Mouse (Mus musculus) hindbrain, embryonic 10.5 days (tissue): ENCODE results near the gene Osm. TPM values are rescaled to one million over a fixed set of nuclear protein-coding genes. Genes with fewer than 3 reads are reported as not detected.

Experiments
- DNase-seq: peaks from one replicate; pipeline ENCODE4 v3.0.0-alpha.2; 2017; ENCODE audit warnings: low spot score
- H3K27ac ChIP-seq: fragments of 300-500 bp; sonication (generic); 2 replicates; pipeline ENCODE4 v1.5.1; 2016; ENCODE audit warnings: mild to moderate bottlenecking, moderate library complexity
- H3K27me3 ChIP-seq: fragments of 300-500 bp; sonication (generic); 2 replicates; pipeline ENCODE4 v1.6.1; 2016; ENCODE audit warnings: mild to moderate bottlenecking; ENCODE audit not compliant: poor library complexity, insufficient read depth, severe bottlenecking
- H3K36me3 ChIP-seq: fragments of 300-500 bp; sonication (generic); 2 replicates; pipeline ENCODE4 v1.6.1; 2016; ENCODE audit warnings: mild to moderate bottlenecking, moderate library complexity
- H3K4me1 ChIP-seq: fragments of 300-500 bp; sonication (generic); replicated peaks from 2 replicates; pipeline ENCODE4 v1.6.1; 2016; ENCODE audit warnings: mild to moderate bottlenecking
- H3K4me3 ChIP-seq: fragments of 300-500 bp; sonication (generic); 2 replicates; pipeline ENCODE4 v1.5.1; 2016; ENCODE audit warnings: mild to moderate bottlenecking, moderate library complexity
- H3K9me3 ChIP-seq: fragments of 300-500 bp; sonication (generic); 2 replicates; pipeline ENCODE4 v1.6.1; 2016; ENCODE audit warnings: mild to moderate bottlenecking, moderate library complexity
- WGBS: fragments of 180-500 bp; shearing (Covaris S2); methylation state at CpG from one replicate; pipeline ENCODE4 v1.1.7; 2016; 5-methylcytosine and 5-hydroxymethylcytosine counted together
- polyA plus RNA-seq: library from polyadenylated mRNA; unstranded; fragments of >200 nt; fragmentation: Nextera tagmentation; extraction: Ambion mirVana; gene quantifications from 2 replicates; pipeline ENCODE4 v1.2.1, GENCODE M21; 2016

Gene Osm
- polyA plus RNA-seq, 1 experiment from 2014 or later: 0.09 TPM

GRCm38 (mm10) chr11:4218637-4219036, 17.6 kb upstream of the Osm start:
- Histone ChIP-seq H3K9me3 (no peaks in the 10 kb centered on the region), H3K4me3 (peak overlapping the region; percentile 63), H3K36me3 (peaks cover 21% of the 10 kb centered on the region), H3K27ac (peak overlapping the region; percentile 72; the same call in 1 of the 2 replicates), H3K27me3 (peaks cover 31% of the 10 kb centered on the region), H3K4me1 (peaks cover 28% of the 10 kb centered on the region)
- 6% methylated on average over 6 of the region's 6 CpGs for WGBS
- DNase-seq: no peak

GRCm38 (mm10) chr11:4219317-4219751, 16.9 kb upstream of the Osm start:
- Histone ChIP-seq H3K27me3 (peaks cover 31% of the 10 kb centered on the region), H3K9me3 (no peaks in the 10 kb centered on the region), H3K4me3 (no peak overlapping the region), H3K4me1 (peaks cover 28% of the 10 kb centered on the region), H3K27ac (no peak overlapping the region), H3K36me3 (peaks cover 14% of the 10 kb centered on the region)
- DNase-seq: peak; percentile 46
- WGBS: 9% methylated on average over 2 of the region's 2 CpGs

GRCm38 (mm10) chr11:4219908-4220307, 16.3 kb upstream of the Osm start:
- 62% methylated on average over 9 of the region's 9 CpGs for WGBS
- no peaks in the 10 kb centered on the region for H3K9me3 ChIP-seq
- DNase-seq: no peak
- H3K36me3 ChIP-seq: peaks cover 9% of the 10 kb centered on the region
- H3K4me3 ChIP-seq: no peak overlapping the region
- peaks cover 28% of the 10 kb centered on the region for H3K4me1 ChIP-seq
- no peak overlapping the region for H3K27ac ChIP-seq
- peaks cover 31% of the 10 kb centered on the region for H3K27me3 ChIP-seq

GRCm38 (mm10) chr11:4220443-4221400, 15.5 kb upstream of the Osm start:
- Histone ChIP-seq H3K36me3 (peaks cover under 1% of the 10 kb centered on the region; the same call in 1 of the 2 replicates), H3K27ac (peak overlapping the region; percentile 56), H3K9me3 (no peaks in the 10 kb centered on the region), H3K27me3 (peaks cover 31% of the 10 kb centered on the region), H3K4me1 (peaks cover 28% of the 10 kb centered on the region), H3K4me3 (no peak overlapping the region; the same call in 1 of the 2 replicates)
- WGBS: 45% methylated on average over 28 of the region's 28 CpGs
- DNase-seq: peak; percentile 66

GRCm38 (mm10) chr11:4222046-4222950, 13.9 kb upstream of the Osm start:
- no peak for DNase-seq
- Histone ChIP-seq H3K4me1 (peaks cover 28% of the 10 kb centered on the region), H3K27me3 (peaks cover 31% of the 10 kb centered on the region), H3K36me3 (no peaks in the 10 kb centered on the region), H3K4me3 (no peak overlapping the region), H3K9me3 (no peaks in the 10 kb centered on the region), H3K27ac (no peak overlapping the region)
- 80% methylated on average over 17 of the region's 17 CpGs for WGBS

- peaks cover 18% of the 10 kb centered on the region for H3K27me3 ChIP-seq
- 32% methylated on average over 7 of the region's 7 CpGs for WGBS
- H3K4me1 ChIP-seq: peaks cover 22% of the 10 kb centered on the region
- H3K27ac ChIP-seq: peak overlapping the region; percentile 45
- no peak overlapping the region for H3K4me3 ChIP-seq
- no peaks in the 10 kb centered on the region for H3K9me3 ChIP-seq
- DNase-seq: no peak
- H3K36me3 ChIP-seq: no peaks in the 10 kb centered on the region
Measured at GRCm38 (mm10) chr11:4223393-4224188, 12.6 kb upstream of the Osm start.

- WGBS: 39% methylated on average over 2 of the region's 2 CpGs
- H3K4me1 ChIP-seq: peaks cover 21% of the 10 kb centered on the region
- no peak for DNase-seq
- H3K9me3 ChIP-seq: no peaks in the 10 kb centered on the region
- no peak overlapping the region for H3K4me3 ChIP-seq
- H3K36me3 ChIP-seq: no peaks in the 10 kb centered on the region
- no peak overlapping the region for H3K27ac ChIP-seq
- H3K27me3 ChIP-seq: peaks cover 12% of the 10 kb centered on the region
Measured at GRCm38 (mm10) chr11:4224223-4224622, 12.0 kb upstream of the Osm start.

- Histone ChIP-seq H3K4me1 (peaks cover 13% of the 10 kb centered on the region), H3K9me3 (no peaks in the 10 kb centered on the region), H3K36me3 (no peaks in the 10 kb centered on the region), H3K27me3 (no peaks in the 10 kb centered on the region), H3K4me3 (no peak overlapping the region), H3K27ac (no peak overlapping the region)
- DNase-seq: no peak
- 83% methylated on average over 5 of the region's 5 CpGs for WGBS
Measured at GRCm38 (mm10) chr11:4226569-4227325, 9.5 kb upstream of the Osm start.

- no peaks in the 10 kb centered on the region for H3K27me3 ChIP-seq
- WGBS: 54% methylated on average over 8 of the region's 8 CpGs
- no peak overlapping the region for H3K4me3 ChIP-seq
- H3K36me3 ChIP-seq: no peaks in the 10 kb centered on the region
- DNase-seq: no peak
- peaks cover 13% of the 10 kb centered on the region for H3K4me1 ChIP-seq
- no peaks in the 10 kb centered on the region for H3K9me3 ChIP-seq
- H3K27ac ChIP-seq: no peak overlapping the region
Measured at GRCm38 (mm10) chr11:4228463-4228862, 7.8 kb upstream of the Osm start.

GRCm38 (mm10) chr11:4229841-4230240, 6.4 kb upstream of the Osm start:
- Histone ChIP-seq H3K36me3 (no peaks in the 10 kb centered on the region), H3K4me1 (peaks cover 13% of the 10 kb centered on the region), H3K27ac (peak overlapping the region; percentile 35; the same call in 1 of the 2 replicates), H3K4me3 (no peak overlapping the region), H3K27me3 (no peaks in the 10 kb centered on the region), H3K9me3 (no peaks in the 10 kb centered on the region)
- 63% methylated on average over 4 of the region's 4 CpGs for WGBS
- DNase-seq: no peak

GRCm38 (mm10) chr11:4231435-4231834, 4.8 kb upstream of the Osm start:
- DNase-seq: no peak
- Histone ChIP-seq H3K4me3 (no peak overlapping the region), H3K27ac (no peak overlapping the region), H3K36me3 (no peaks in the 10 kb centered on the region), H3K27me3 (no peaks in the 10 kb centered on the region), H3K4me1 (peaks cover 13% of the 10 kb centered on the region), H3K9me3 (no peaks in the 10 kb centered on the region)
- 91% methylated on average over 2 of the region's 2 CpGs for WGBS
